In genomic region chr4:115101682-115102081, GRCm38 (mm10) we compare ENCODE assay signal across 8 mouse cellular contexts. TPM values are rescaled to one million over a fixed set of nuclear protein-coding genes. Genes with fewer than 3 reads are reported as not detected.
DNase-seq lines count a peak whose midpoint lies in the region; ATAC-seq and TF ChIP-seq lines count a peak whose summit lies in the region.

No protein-coding gene starts in this region.

- peaks cover 4% of the 10 kb centered on the region for H3K4me1 ChIP-seq in heart, embryonic 10.5 days
- H3K4me1 ChIP-seq in kidney, embryonic 15.5 days: peaks cover 7% of the 10 kb centered on the region
- H3K4me1 ChIP-seq in limb, embryonic 14.5 days (ENCODE audit: control insufficient read depth, insufficient read depth, low read length): 0 out of 2 replicates have a peak, but pooled peaks cover 2% of the 10 kb centered on the region
- no peaks in the 10 kb centered on the region for H3K4me1 ChIP-seq in neural tube, embryonic 11.5 days (ENCODE audit: control insufficient read depth, insufficient read depth, low read length)

- H3K9me3 ChIP-seq in heart, embryonic 10.5 days: no peaks in the 10 kb centered on the region
- no peaks in the 10 kb centered on the region for H3K9me3 ChIP-seq in kidney, embryonic 15.5 days (replicated peaks)
- no peaks in the 10 kb centered on the region for H3K9me3 ChIP-seq in limb, embryonic 14.5 days (ENCODE audit: control insufficient read depth, low read length)
- H3K9me3 ChIP-seq in neural tube, embryonic 11.5 days (ENCODE audit: control insufficient read depth, low read length): no peaks in the 10 kb centered on the region

- H3K27ac ChIP-seq in heart, embryonic 10.5 days: no peak overlapping the region
- H3K27ac ChIP-seq in kidney, embryonic 15.5 days: no peak overlapping the region
- H3K27ac ChIP-seq in limb, embryonic 14.5 days (replicated peaks; ENCODE audit: low read depth, low read length): no peak overlapping the region
- no peak overlapping the region for H3K27ac ChIP-seq in neural tube, embryonic 11.5 days (ENCODE audit: low read depth, low read length)

- 41% methylated on average over 6 of the region's 6 CpGs for WGBS in heart, embryonic 10.5 days
- 28% methylated on average over 6 of the region's 6 CpGs for WGBS in kidney, embryonic 15.5 days
- WGBS in limb, embryonic 14.5 days: 36% methylated on average over 6 of the region's 6 CpGs
- 47% methylated on average over 6 of the region's 6 CpGs for WGBS in neural tube, embryonic 11.5 days

- H3K36me3 ChIP-seq in heart, embryonic 10.5 days: no peaks in the 10 kb centered on the region
- no peaks in the 10 kb centered on the region for H3K36me3 ChIP-seq in kidney, embryonic 15.5 days
- H3K36me3 ChIP-seq in limb, embryonic 14.5 days (ENCODE audit: control insufficient read depth, insufficient read depth, low read length): no peaks in the 10 kb centered on the region
- no peaks in the 10 kb centered on the region for H3K36me3 ChIP-seq in neural tube, embryonic 11.5 days (ENCODE audit: control insufficient read depth, insufficient read depth, low read length)

- peak overlapping the region; percentile 29; the same call in 1 of the 2 replicates for H3K4me3 ChIP-seq in heart, embryonic 10.5 days
- no peak overlapping the region for H3K4me3 ChIP-seq in kidney, embryonic 15.5 days (replicated peaks)
- H3K4me3 ChIP-seq in limb, embryonic 14.5 days (replicated peaks; ENCODE audit: low read length): no peak overlapping the region
- H3K4me3 ChIP-seq in neural tube, embryonic 11.5 days (ENCODE audit: low read depth, low read length): no peak overlapping the region

- peak; percentile 52 for ATAC-seq in kidney, embryonic 15.5 days (replicated peaks; ENCODE audit: low FRiP score)
- ATAC-seq in limb, embryonic 14.5 days (ENCODE audit: low FRiP score, low read depth): no peak
- ATAC-seq in neural tube, embryonic 11.5 days (ENCODE audit: insufficient read depth, low FRiP score, low TSS enrichment): no peak

- peaks cover 10% of the 10 kb centered on the region for H3K27me3 ChIP-seq in heart, embryonic 10.5 days (ENCODE audit: insufficient read depth, poor library complexity, severe bottlenecking)
- peaks cover 18% of the 10 kb centered on the region for H3K27me3 ChIP-seq in kidney, embryonic 15.5 days
- peaks cover 9% of the 10 kb centered on the region for H3K27me3 ChIP-seq in limb, embryonic 14.5 days (ENCODE audit: control insufficient read depth, insufficient read depth, low read length)
- H3K27me3 ChIP-seq in neural tube, embryonic 11.5 days (ENCODE audit: control insufficient read depth, insufficient read depth, low read length): peaks cover 6% of the 10 kb centered on the region

- TF ChIP-seq POLR2A in limb, embryonic 14.5 days (IDR thresholded peaks at IDR 0.05; ENCODE audit: borderline replicate concordance, extremely low read depth, insufficient read depth, insufficient read length): no peak; the same call in 1 of the 2 replicates

- H3K9ac ChIP-seq in kidney, embryonic 15.5 days: no peak overlapping the region
- H3K9ac ChIP-seq in limb, embryonic 14.5 days (ENCODE audit: low read depth, low read length, severe bottlenecking): no peak overlapping the region
- H3K9ac ChIP-seq in neural tube, embryonic 11.5 days (ENCODE audit: low read length): no peak overlapping the region

- peak; percentile 49 for DNase-seq in CD4-positive helper T cell, adult 2 months (ENCODE audit: low read depth, low spot score)
- peak; percentile 46 for DNase-seq in WW6 (ENCODE audit: low read depth, low spot score)
- peak; percentile 87 for DNase-seq in embryo, embryonic 10.5 days (ENCODE audit: low spot score)
- no peak for DNase-seq in heart, embryonic 10.5 days (ENCODE audit: low spot score)
- DNase-seq in limb, embryonic 14.5 days (ENCODE audit: low spot score): peak; percentile 76
- peak; percentile 75 for DNase-seq in neural tube, embryonic 11.5 days (ENCODE audit: low spot score)
- peak; percentile 51 for DNase-seq in thymus, postnatal 0 days (ENCODE audit: low spot score)

- 0 out of 2 replicates have a peak overlapping the region, but pooled peaks have one; percentile 19 for H3K4me2 ChIP-seq in kidney, embryonic 15.5 days
- H3K4me2 ChIP-seq in limb, embryonic 14.5 days (replicated peaks; ENCODE audit: low read depth, low read length, severe bottlenecking): no peak overlapping the region
- no peak overlapping the region for H3K4me2 ChIP-seq in neural tube, embryonic 11.5 days (ENCODE audit: low read depth)

RNA-seq across cellular contexts. Expression of gene Pdzk1ip1, which starts 13.2 kb away (rescaled TPM):
- polyA plus RNA-seq in heart, embryonic 10.5 days (2016; fragmentation: Nextera tagmentation; extraction: Ambion mirVana): 19.5 and 29.4 TPM in 2 replicates
- 161 and 191 TPM in 2 replicates for polyA plus RNA-seq in kidney, embryonic 15.5 days (2015; fragmentation: Nextera tagmentation; extraction: Ambion mirVana)
- 11.3 and 12.0 TPM in 2 replicates for polyA plus RNA-seq in limb, embryonic 14.5 days (2012; rRNA removed)
- polyA plus RNA-seq in limb, embryonic 14.5 days (2014; fragmentation: Nextera tagmentation; extraction: Ambion mirVana): 14.7 and 21.9 TPM in 2 replicates
- 9.7 and 14.7 TPM in 2 replicates for polyA plus RNA-seq in neural tube, embryonic 11.5 days (2014; fragmentation: Nextera tagmentation; extraction: Ambion mirVana)
- polyA plus RNA-seq in thymus, postnatal 0 days (2015; fragmentation: Nextera tagmentation; extraction: Ambion mirVana): 2.8 and 3.5 TPM in 2 replicates

RNA-seq across cellular contexts. Expression of gene Cyp4x1, which starts 32.4 kb away (rescaled TPM):
- 0.10 and 0.21 TPM in 2 replicates for polyA plus RNA-seq in heart, embryonic 10.5 days (2016; fragmentation: Nextera tagmentation; extraction: Ambion mirVana)
- polyA plus RNA-seq in kidney, embryonic 15.5 days (2015; fragmentation: Nextera tagmentation; extraction: Ambion mirVana): 0.57 and 0.86 TPM in 2 replicates
- polyA plus RNA-seq in limb, embryonic 14.5 days (2012; rRNA removed): 0.03 TPM in 2 replicates
- 0.11 TPM in 1 of 2 replicates, not detected in the other for polyA plus RNA-seq in limb, embryonic 14.5 days (2014; fragmentation: Nextera tagmentation; extraction: Ambion mirVana)
- polyA plus RNA-seq in neural tube, embryonic 11.5 days (2014; fragmentation: Nextera tagmentation; extraction: Ambion mirVana): 1.2 and 2.3 TPM in 2 replicates
- polyA plus RNA-seq in thymus, postnatal 0 days (2015; fragmentation: Nextera tagmentation; extraction: Ambion mirVana): not detected in 2 replicates

RNA-seq across cellular contexts. Expression of gene Tal1, which starts 45.5 kb away (rescaled TPM):
- 6.7 and 8.3 TPM in 2 replicates for polyA plus RNA-seq in heart, embryonic 10.5 days (2016; fragmentation: Nextera tagmentation; extraction: Ambion mirVana)
- polyA plus RNA-seq in kidney, embryonic 15.5 days (2015; fragmentation: Nextera tagmentation; extraction: Ambion mirVana): 1.1 and 1.4 TPM in 2 replicates
- 3.4 and 4.4 TPM in 2 replicates for polyA plus RNA-seq in limb, embryonic 14.5 days (2012; rRNA removed)
- polyA plus RNA-seq in limb, embryonic 14.5 days (2014; fragmentation: Nextera tagmentation; extraction: Ambion mirVana): 1.6 and 1.7 TPM in 2 replicates
- 6.7 and 7.5 TPM in 2 replicates for polyA plus RNA-seq in neural tube, embryonic 11.5 days (2014; fragmentation: Nextera tagmentation; extraction: Ambion mirVana)
- polyA plus RNA-seq in thymus, postnatal 0 days (2015; fragmentation: Nextera tagmentation; extraction: Ambion mirVana): 0.08 and 0.13 TPM in 2 replicates
